8 mouse cellular contexts compared by ENCODE assay signal in genomic region chrX:170009801-170010221, GRCm38 (mm10). TPM values are rescaled to one million over a fixed set of nuclear protein-coding genes. Genes with fewer than 3 reads are reported as not detected.
DNase-seq lines count a peak whose midpoint lies in the region; ATAC-seq lines count a peak whose summit lies in the region.
"Not testable (repeated sequence)": the region's sequence is repeated elsewhere in the genome, so short reads cannot be mapped to it uniquely, and the experiment has no call there.

No protein-coding gene starts in this region.

- H3K9ac ChIP-seq in hindbrain, embryonic 13.5 days = peak overlapping the region; percentile 68

- H3K27ac ChIP-seq in hindbrain, embryonic 13.5 days = peak overlapping the region; percentile 66

- H3K36me3 ChIP-seq in hindbrain, embryonic 13.5 days = peaks cover 13% of the 10 kb centered on the region

- H3K27me3 ChIP-seq in hindbrain, embryonic 13.5 days = not testable (repeated sequence)

- H3K4me2 ChIP-seq in hindbrain, embryonic 13.5 days = not testable (repeated sequence)

- peak; percentile 97 for ATAC-seq in hindbrain, embryonic 13.5 days (ENCODE audit: low FRiP score)

- DNase-seq in R1 (ENCODE audit: low read depth, low spot score) = peak; percentile 100
- peak; percentile 100 for DNase-seq in cerebellum, postnatal 25 days
- peak; percentile 100 for DNase-seq in frontal cortex, postnatal 14 days (ENCODE audit: low spot score in 2 of 2)
- DNase-seq in layer of hippocampus, postnatal 14 days (ENCODE audit: low spot score in 2 of 2) = peak; percentile 100
- peak; percentile 100 for DNase-seq in lung, postnatal 10 days
- DNase-seq in ovary, postnatal 36 days (ENCODE audit: low spot score) = peak; percentile 99
- DNase-seq in thymus, postnatal 14 days = peak; percentile 100

- H3K4me1 ChIP-seq in hindbrain, embryonic 13.5 days (replicated peaks) = not testable (repeated sequence)

- H3K4me3 ChIP-seq in hindbrain, embryonic 13.5 days = peak overlapping the region; percentile 46

- peaks cover 39% of the 10 kb centered on the region for H3K9me3 ChIP-seq in hindbrain, embryonic 13.5 days

- WGBS in hindbrain, embryonic 13.5 days = 64% methylated on average over 25 of the region's 25 CpGs

RNA-seq across cellular contexts. Expression of gene Gm21887, which starts 0.4 kb away (rescaled TPM):
- polyA plus RNA-seq in hindbrain, embryonic 13.5 days (2015; fragmentation: Nextera tagmentation; extraction: Ambion mirVana) = 169 and 177 TPM in 2 replicates
- total RNA-seq in layer of hippocampus, postnatal 14 days (2021) = 100 to 1,000 TPM; 225 to 399 TPM

Comparison
In these comparisons a context has a peak if more than half of its experiments do, and no peak if none do; other contexts are left out.
1. Peak in every context shown above with its lines: DNase-seq, ATAC-seq, H3K4me3 ChIP-seq and H3K27ac ChIP-seq.